Mouse (Mus musculus) spleen, adult 2 months (tissue): Measurements from ENCODE around the gene Cldn14. TPM values are rescaled to one million over a fixed set of nuclear protein-coding genes. Genes with fewer than 3 reads are reported as not detected.

Source experiments
- DNase-seq, 2 experiments: peaks; one replicate each; pipeline versions ENCODE4 v3.0.0 to v3.0.0-alpha.2; 2012 to 2021; ENCODE audit warnings: low spot score in 2 of 2, low read depth in 1 of 2
- H3K27ac ChIP-seq: fragments of 200-500 bp; 2 replicates; pipeline ENCODE4 v1.5.1; 2012; ENCODE audit warnings: low read length, inconsistent platforms; ENCODE audit not compliant: insufficient read depth
- H3K27me3 ChIP-seq: fragments of 200-500 bp; 2 replicates; pipeline ENCODE4 v1.6.1; 2012; ENCODE audit warnings: mild to moderate bottlenecking, moderate library complexity, low read length, inconsistent platforms; ENCODE audit not compliant: control insufficient read depth, insufficient read depth
- H3K36me3 ChIP-seq: fragments of 200-500 bp; 2 replicates; pipeline ENCODE4 v1.6.1; 2012; ENCODE audit warnings: mild to moderate bottlenecking, low read length, inconsistent platforms; ENCODE audit not compliant: control insufficient read depth, insufficient read depth
- H3K4me1 ChIP-seq: fragments of 200-500 bp; 2 replicates; pipeline ENCODE4 v1.6.1; 2011; ENCODE audit warnings: inconsistent platforms; ENCODE audit not compliant: control insufficient read depth, insufficient read depth, insufficient read length
- H3K4me3 ChIP-seq: fragments of 200-500 bp; 2 replicates; pipeline ENCODE4 v1.5.1; 2011; ENCODE audit warnings: mild to moderate bottlenecking, inconsistent platforms; ENCODE audit not compliant: insufficient read depth, insufficient read length; ENCODE audit errors: extremely low read depth
- CTCF ChIP-seq: fragments of 200-500 bp; IDR thresholded peaks from 2 replicates; pipeline ENCODE4 v1.5.1; 2011; ENCODE audit warnings: mild to moderate bottlenecking, inconsistent platforms; ENCODE audit not compliant: insufficient read depth, insufficient read length, insufficient replicate concordance; ENCODE audit errors: extremely low read depth
- POLR2A ChIP-seq: fragments of 200-500 bp; IDR thresholded peaks from 2 replicates; pipeline ENCODE4 v1.6.1; 2011; ENCODE audit warnings: low read depth, low read length, inconsistent platforms
- WGBS: fragments of 180-500 bp; shearing (Covaris S2); methylation state at CpG from one replicate; pipeline ENCODE4 v1.1.7; 2018; 5-methylcytosine and 5-hydroxymethylcytosine counted together
- polyA plus RNA-seq: library from polyadenylated mRNA; depleted of rRNA; stranded (reverse); fragments of >200 nt; gene quantifications from 2 replicates; pipeline ENCODE4 v1.2.3, GENCODE M21; 2012

The Cldn14 gene
- polyA plus RNA-seq, 1 experiment, result not detected

DNA sequence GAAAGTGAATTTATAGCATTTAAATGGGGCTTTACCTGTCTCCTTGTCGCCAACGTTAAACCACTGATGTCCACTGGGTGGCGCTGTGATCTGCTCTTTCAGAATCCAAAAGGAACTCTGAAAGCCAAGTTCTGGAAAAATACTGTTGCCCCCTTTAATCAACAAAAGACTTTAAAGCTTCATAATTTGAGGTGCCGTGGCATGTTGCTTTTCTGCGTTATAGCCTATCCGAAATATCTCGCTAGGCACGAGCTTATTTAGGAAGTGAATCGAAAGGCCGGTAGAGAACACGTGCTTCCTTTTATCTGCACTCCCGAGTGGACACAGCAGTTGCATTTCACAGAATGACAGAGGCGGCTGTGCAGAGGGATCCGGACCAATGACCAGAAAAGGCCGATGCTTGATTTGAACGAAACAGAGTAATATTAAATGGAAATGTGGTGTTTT is 70.2 kb downstream of the Cldn14 start:
- WGBS, result 7% methylated on average over 16 of the region's 16 CpGs
- Histone ChIP-seq H3K4me1 (peaks cover 3% of the 10 kb centered on the region), H3K27me3 (no peaks in the 10 kb centered on the region), H3K27ac (no peak overlapping the region), H3K36me3 (no peaks in the 10 kb centered on the region), H3K4me3 (peak overlapping the region; percentile 46; the same call in 1 of the 2 replicates)
- TF ChIP-seq POLR2A (no peak), CTCF (peak; percentile 56; the same call in 1 of the 2 replicates)
- DNase-seq, result peak; percentile 37 to 52

DNA sequence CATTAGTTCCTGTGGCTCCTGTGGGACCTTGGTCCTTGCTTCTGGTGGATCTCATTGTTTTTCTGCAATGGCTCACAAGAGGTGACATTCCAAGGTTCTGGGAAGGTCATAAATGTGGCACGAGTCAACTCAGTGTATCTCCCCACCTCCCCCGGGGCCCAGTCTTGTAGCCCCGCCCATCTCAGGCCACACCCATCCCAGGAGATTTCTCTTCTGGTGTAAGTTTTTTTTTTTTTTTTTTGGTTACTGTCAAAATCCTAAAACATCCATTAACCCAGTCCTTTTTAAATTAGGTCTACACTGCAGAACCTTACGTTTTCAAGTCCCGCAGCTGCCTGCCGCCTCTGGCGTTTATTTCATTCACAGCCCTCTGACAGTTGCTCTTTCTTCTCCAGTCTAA is 73.6 kb downstream of the Cldn14 start:
- H3K27me3 ChIP-seq, result no peaks in the 10 kb centered on the region
- H3K4me1 ChIP-seq, result peaks cover 3% of the 10 kb centered on the region
- peak in 1 of 2 experiments; percentile 40 for DNase-seq
- H3K27ac ChIP-seq, result no peak overlapping the region
- no peaks in the 10 kb centered on the region for H3K36me3 ChIP-seq
- peak overlapping the region; percentile 27; the same call in 1 of the 2 replicates for H3K4me3 ChIP-seq
- 28% methylated on average over 7 of the region's 7 CpGs for WGBS
- no peak for TF ChIP-seq CTCF
- no peak for TF ChIP-seq POLR2A

DNA sequence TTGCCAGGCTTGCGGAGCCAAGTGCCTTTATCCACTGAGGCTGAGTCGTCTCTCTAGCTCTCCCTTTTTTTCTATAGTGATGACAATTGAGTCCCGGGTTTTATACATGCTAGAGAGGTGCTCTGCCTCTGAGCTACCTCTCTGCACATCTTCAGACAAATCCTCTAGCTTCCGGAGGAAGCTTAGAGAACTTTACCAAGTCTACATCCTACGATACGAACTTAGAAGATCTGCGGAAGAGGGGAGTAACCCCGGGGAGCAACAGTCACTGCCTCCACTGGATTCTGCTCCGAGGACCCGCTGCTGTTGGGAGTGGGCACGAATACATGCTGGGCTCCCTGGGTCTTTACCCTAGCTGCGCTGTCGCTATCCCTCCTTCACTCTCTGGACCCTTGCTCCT is 74.0 kb downstream of the Cldn14 start:
- H3K4me1 ChIP-seq, result peaks cover 3% of the 10 kb centered on the region
- H3K36me3 ChIP-seq, result no peaks in the 10 kb centered on the region
- no peaks in the 10 kb centered on the region for H3K27me3 ChIP-seq
- H3K4me3 ChIP-seq, result peak overlapping the region; percentile 27; the same call in 1 of the 2 replicates
- no peak for DNase-seq
- no peak overlapping the region for H3K27ac ChIP-seq
- TF ChIP-seq POLR2A (no peak), CTCF (no peak)
- 28% methylated on average over 13 of the region's 13 CpGs for WGBS

DNA sequence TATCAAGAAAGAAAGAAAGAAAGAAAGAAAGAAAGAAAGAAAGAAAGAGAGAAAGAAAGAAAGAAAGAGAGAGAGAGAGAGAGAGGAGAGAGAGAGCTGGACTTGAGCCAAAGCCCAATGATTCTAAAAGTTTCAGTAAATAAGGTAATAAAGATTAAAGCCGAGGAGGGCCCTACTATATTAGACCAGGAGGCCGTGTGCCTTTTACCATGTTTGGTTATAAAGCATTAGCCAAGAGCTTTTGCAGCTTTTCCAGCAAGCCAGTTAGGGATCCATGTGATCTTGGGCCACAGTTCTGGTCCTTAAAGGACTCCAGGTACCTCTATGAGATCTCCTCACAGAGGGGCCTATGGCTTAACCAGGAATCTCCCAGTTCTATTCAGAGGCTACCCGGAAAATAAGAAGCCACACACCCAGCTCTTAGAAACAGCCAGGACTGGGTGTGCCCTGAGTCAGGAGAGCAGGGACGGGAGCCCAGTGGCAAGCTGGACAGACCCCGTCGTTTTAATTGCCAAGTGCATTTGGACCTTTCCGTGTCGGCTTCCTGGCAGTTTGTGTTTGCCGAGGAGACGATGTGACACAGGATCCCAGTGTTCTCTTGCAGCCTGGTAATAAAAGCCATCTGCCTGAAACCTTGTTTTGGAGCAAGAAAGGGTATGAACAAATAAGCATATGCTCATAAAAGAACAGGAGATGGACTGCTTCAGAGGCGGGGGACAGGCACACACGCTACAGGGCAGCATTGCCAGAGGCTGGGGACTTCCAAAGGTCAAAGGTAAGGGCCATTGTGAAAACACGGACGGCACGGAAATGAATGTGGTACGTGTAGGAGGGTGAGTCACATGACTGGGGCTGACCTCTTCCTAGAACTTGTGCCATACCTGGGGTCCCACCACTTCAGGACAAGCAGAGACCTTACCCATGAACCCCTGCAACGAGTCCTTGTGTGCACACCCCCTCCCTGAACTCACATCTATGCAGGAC is 76.2 kb downstream of the Cldn14 start:
- Histone ChIP-seq H3K36me3 (no peaks in the 10 kb centered on the region), H3K4me1 (peaks cover 3% of the 10 kb centered on the region), H3K4me3 (no peak overlapping the region), H3K27me3 (no peaks in the 10 kb centered on the region), H3K27ac (no peak overlapping the region)
- DNase-seq, result no peak
- WGBS, result 85% methylated on average over 17 of the region's 17 CpGs
- TF ChIP-seq POLR2A, result no peak
- TF ChIP-seq CTCF, result no peak

DNA sequence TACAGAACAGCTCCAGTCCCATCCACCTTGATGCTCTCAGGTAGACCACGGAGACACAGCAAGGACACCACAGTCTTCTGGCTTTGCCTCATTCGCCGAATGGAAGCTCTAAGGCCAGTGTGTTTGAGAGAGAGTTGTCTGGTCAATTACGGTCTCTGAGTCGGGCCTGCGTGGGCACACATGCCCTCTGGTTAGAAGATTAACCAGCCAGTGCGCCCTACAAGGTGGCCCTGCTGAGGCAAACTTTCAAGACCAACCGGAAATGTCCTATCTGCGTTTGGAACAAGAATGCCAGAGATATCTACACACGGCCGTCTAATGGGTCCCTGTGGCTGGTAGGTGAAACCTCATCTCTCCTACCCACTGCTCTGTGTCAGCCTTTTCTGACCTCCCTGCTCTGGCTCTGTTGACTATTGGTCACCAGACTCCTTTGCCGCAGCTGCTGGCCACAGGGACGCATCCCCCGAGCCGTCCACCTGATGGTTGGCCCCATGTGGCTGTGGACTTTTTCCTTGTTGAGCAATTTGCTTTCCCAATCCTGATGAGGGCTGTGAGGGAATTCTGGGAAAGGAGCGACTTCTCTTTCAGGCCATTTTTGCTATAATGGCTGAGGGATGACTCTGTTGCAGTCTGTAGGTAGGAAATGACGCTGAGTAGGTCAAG is 79.1 kb downstream of the Cldn14 start:
- no peak overlapping the region for H3K27ac ChIP-seq
- no peaks in the 10 kb centered on the region for H3K4me1 ChIP-seq
- no peak for DNase-seq
- no peaks in the 10 kb centered on the region for H3K36me3 ChIP-seq
- no peak overlapping the region for H3K4me3 ChIP-seq
- TF ChIP-seq POLR2A (no peak), CTCF (no peak)
- 93% methylated on average over 17 of the region's 17 CpGs for WGBS
- no peaks in the 10 kb centered on the region for H3K27me3 ChIP-seq

DNA sequence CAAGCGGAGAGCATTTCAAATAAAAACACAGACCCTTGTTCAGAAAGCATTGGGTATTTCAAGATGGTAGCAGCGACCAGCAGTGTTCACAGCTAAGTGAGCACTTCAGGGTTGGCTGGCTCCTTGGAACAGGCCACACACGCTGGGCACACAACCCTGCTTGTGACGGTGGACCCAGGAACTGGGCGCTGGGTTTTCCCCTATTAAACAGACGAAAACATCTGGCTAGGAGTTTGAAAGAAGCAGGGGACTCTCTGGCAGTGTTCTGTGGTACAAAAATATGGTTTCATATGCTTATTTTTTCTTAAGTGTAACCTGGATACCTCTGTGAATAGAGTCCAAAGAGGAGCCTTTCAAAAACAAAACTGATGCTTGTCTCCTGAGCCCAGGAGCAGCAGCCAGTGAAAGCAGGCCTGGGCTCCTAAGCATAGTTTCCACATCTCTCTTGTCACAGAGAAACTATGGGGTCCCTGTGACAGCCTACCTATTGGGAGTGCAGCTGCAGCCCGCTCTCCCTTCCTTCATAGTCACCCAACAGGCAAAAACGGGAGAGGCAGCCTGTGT is 82.9 kb downstream of the Cldn14 start:
- DNase-seq, result no peak
- no peak for TF ChIP-seq POLR2A
- TF ChIP-seq CTCF, result no peak
- Histone ChIP-seq H3K4me1 (no peaks in the 10 kb centered on the region), H3K36me3 (no peaks in the 10 kb centered on the region), H3K27ac (no peak overlapping the region), H3K27me3 (no peaks in the 10 kb centered on the region), H3K4me3 (no peak overlapping the region)
- 59% methylated on average over 8 of the region's 8 CpGs for WGBS
